Mouse (Mus musculus) lung, adult 2 months (tissue): Measurements from ENCODE around the gene Samd11. TPM values are rescaled to one million over a fixed set of nuclear protein-coding genes. Genes with fewer than 3 reads are reported as not detected.
A peak's percentile ranks its signal among the peaks of the same experiment; 100 is the strongest.

Source experiments
- DNase-seq: peaks from one replicate; pipeline ENCODE4 v3.0.0; 2022
- H3K4me1 ChIP-seq: fragments of 200-500 bp; 2 replicates; pipeline ENCODE4 v1.6.1; 2011; ENCODE audit warnings: low read length; ENCODE audit not compliant: control insufficient read depth, insufficient read depth
- H3K4me3 ChIP-seq: fragments of 200-500 bp; replicated peaks from 2 replicates; pipeline ENCODE3; 2011; ENCODE audit warnings: low read depth, mild to moderate bottlenecking, control low read depth, low read length; ENCODE audit errors: extremely low read depth
- CTCF ChIP-seq: fragments of 200-500 bp; IDR thresholded peaks from 2 replicates; pipeline ENCODE4 v1.5.1; 2011; ENCODE audit warnings: mild to moderate bottlenecking, low read length, control low read depth; ENCODE audit not compliant: insufficient read depth
- POLR2A ChIP-seq: fragments of 200-500 bp; IDR thresholded peaks from 2 replicates; pipeline ENCODE4 v1.6.1; 2011; ENCODE audit warnings: low read depth, mild to moderate bottlenecking, control low read depth, low read length, borderline replicate concordance; ENCODE audit errors: extremely low read depth
- WGBS: fragments of 180-500 bp; shearing (Covaris S2); methylation state at CpG from one replicate; pipeline ENCODE4 v1.1.7; 2018; 5-methylcytosine and 5-hydroxymethylcytosine counted together
- polyA plus RNA-seq: library from polyadenylated mRNA; depleted of rRNA; stranded (reverse); fragments of >200 nt; gene quantifications from 2 replicates; pipeline ENCODE4 v1.2.3, GENCODE M21; 2012

The Samd11 gene
- polyA plus RNA-seq, 1 experiment = 0.22 TPM

DNA sequence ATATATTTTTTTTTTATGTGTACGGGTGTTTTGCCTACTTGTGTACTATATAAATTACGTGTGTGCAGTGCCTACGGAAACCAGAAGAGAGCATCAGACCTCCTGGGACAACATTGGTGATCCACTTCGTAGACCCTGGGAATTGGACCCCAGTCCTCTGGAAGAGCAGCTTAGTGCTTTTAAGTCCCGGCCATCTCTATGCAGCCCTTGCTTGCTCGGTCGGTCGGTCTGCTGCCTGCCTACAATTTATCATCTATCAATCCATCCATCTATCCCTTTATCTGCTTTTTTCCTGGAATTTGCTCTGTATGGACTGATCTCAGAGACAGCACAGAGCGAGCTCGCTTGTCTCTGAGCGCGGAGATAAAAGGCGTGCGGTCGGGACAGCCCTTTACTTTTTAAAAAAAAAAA lies 20.1 kb downstream of the Samd11 start:
- no peak for DNase-seq
- TF ChIP-seq CTCF = no peak
- TF ChIP-seq POLR2A = no peak
- H3K4me3 ChIP-seq = peak overlapping the region; percentile 59
- WGBS = under 1% methylated on average over 15 of the region's 15 CpGs
- H3K4me1 ChIP-seq = peaks cover 6% of the 10 kb centered on the region

DNA sequence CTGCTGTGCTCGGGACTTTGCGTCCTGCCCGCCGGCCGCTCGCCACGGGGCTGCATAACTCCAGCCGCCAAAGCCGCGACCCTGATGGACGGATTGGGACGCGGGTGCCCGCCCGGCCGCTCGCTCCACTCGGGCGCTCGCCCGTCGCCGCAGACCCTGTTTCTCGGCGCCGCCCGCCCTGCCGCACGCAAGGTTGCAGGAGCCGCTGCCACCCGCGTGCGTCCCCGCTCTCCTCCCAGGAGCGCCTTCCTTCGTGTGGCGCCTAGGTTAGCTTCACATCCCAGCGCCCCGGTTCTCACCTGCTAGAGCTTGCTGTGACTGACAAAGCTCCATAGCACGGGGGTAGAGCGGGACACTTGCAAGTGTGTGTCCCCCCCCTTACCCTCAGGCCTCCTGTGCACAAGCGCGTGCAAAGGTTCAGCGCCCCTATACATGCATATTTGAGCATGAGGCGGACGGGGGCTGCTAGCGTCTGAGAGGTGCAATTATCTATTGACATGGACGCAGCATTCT lies 20.7 kb downstream of the Samd11 start, which contains the start of gene Plekhn1:
Gene Plekhn1 (minus strand): TSS at position 157 of the 513 bp plus-strand sequence.
- Histone ChIP-seq H3K4me1 (peaks cover 6% of the 10 kb centered on the region), H3K4me3 (peak within 1 kb of the TSS; percentile 83)
- TF ChIP-seq CTCF = no peak
- TF ChIP-seq POLR2A = peak; percentile 41; the same call in 1 of the 2 replicates
- peak; percentile 68 for DNase-seq
- under 1% methylated on average over 41 of the region's 48 CpGs for WGBS

DNA sequence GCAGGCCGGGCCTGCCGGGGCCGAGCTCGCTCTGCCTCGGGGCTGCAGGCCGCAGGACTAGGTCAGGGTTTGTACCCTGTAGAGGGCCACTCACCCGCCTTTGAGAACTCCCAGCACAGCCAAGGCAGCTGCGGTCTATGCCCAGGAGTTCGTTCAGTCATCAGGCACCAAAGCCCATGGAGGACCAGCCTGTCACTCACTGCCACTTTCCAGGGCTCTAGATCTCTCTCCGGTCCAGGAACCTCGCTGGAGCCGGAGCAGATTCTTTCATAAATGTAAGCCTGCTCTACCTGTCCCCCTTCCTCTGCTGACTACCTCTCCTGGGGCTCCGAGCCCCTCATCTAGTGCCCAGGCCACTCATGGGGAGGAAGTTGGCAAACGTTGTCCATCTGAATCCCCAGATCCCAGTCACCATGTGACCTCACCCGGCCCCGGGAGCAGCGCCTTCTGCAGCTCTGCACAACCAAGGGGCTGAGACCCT lies 21.4 kb downstream of the Samd11 start:
- H3K4me1 ChIP-seq = peaks cover 6% of the 10 kb centered on the region
- H3K4me3 ChIP-seq = peak overlapping the region; percentile 64
- TF ChIP-seq CTCF (no peak), POLR2A (no peak)
- peak; percentile 30 for DNase-seq
- 13% methylated on average over 17 of the region's 17 CpGs for WGBS

DNA sequence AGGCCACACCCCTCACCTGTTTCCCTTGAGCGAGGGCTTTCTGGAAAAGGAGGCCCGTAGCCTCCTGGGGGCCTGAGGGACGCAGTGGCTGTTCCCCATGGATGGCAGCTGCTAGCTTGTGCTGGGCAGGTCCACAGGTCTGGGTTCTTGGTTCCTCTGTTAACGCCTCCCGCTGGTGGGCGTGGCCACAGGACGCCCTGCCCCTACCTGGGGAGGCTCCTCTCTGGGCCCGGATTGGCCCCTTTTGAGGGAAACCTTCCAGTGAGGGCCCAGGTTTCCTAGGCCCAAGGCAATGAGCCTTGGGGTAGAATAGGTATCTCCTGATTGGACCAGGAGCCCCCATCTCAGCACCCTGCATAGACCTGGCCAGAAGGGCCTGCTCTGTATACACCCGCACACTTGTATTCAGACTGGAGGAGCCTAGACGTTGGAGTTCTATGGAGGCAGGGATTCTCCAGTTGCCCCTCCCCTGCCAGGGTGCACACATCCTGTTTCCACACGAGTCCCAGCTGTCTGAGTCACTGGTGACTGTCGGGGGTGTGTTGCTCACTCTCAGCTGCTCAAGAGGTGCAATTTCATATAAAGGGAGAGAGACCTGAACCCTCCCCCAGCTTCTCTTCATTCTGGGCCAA lies 26.9 kb downstream of the Samd11 start:
- Histone ChIP-seq H3K4me3 (peak overlapping the region; percentile 39), H3K4me1 (no peaks in the 10 kb centered on the region; the same call in 1 of the 2 replicates)
- peak; percentile 41 for DNase-seq
- TF ChIP-seq CTCF = no peak
- no peak for TF ChIP-seq POLR2A
- WGBS = 30% methylated on average over 12 of the region's 12 CpGs

DNA sequence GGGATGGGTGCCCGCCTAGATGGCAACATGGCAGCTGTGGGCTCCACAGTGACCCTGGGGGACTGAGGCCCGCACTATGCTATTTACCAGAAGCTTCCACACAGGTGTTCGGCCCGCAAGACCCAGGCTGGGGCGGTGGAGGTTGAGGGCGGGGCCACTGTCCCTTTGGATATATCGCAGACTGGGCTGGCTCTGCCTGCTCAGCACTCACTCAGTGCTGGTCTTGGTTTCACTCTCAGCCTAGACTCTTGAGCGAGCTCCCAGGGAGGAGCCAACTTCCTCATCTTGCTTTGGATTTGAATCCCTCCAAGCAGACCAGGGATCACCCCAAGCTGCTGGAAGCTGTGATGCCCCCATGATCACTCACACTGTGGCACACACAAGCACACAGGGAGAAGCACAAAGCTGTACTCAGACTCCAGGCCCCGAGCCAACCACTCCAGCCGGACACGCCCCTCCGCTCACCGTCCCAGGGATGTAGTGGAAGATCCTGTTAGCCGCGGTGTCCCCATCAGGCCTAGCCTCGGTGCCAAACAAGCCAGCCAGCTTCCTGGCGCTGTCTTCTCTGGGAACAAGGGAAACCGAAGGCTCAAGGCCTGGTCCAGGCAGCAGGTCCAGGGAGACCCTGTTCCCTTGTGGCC lies 27.6 kb downstream of the Samd11 start:
- WGBS = 36% methylated on average over 18 of the region's 18 CpGs
- no peak for TF ChIP-seq POLR2A
- no peak for TF ChIP-seq CTCF
- Histone ChIP-seq H3K4me1 (no peaks in the 10 kb centered on the region; the same call in 1 of the 2 replicates), H3K4me3 (peak overlapping the region; percentile 39)
- DNase-seq = peak; percentile 59

DNA sequence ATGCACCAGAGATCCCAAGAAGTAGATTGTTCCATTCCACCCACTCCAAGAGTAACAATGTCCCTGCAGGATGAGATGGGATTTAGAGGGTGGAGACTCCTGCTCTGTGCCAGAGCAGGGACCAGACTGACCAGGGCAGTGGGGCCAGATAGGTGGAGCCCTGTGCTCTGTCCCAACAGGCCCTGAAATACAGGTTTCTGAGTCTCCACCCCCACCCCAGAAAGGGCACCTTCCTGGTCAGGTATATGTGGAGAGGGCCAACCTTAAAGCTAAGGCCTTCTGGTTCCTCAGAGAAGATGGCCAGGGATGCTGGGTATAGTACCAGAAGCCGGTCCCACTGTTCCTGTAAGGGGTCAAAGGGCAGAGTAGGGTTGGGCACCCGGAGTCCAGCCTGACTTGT lies 31.2 kb downstream of the Samd11 start:
- no peak overlapping the region for H3K4me3 ChIP-seq
- no peak for TF ChIP-seq CTCF
- TF ChIP-seq POLR2A = no peak
- 84% methylated on average over 2 of the region's 2 CpGs for WGBS
- no peaks in the 10 kb centered on the region; the same call in 1 of the 2 replicates for H3K4me1 ChIP-seq
- DNase-seq = no peak

DNA sequence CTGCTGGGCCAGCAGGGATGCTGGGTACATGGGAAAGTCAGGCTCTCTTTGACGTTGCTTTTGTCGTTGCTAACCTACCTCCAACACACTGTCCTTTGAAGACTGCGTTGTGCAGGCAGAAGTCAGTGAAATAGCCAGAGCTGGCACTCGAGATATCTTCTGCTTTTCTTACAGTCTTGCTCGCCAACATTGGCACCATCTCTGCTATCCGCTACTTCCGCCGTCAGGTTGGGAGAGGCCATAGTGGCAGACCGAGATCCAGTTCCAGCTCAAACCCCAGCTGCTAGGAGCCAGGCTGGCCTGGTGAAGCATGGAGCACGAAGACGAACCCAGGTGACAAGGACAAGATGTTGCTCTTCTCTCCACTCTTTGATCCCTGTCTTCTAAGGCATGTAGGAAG lies 35.5 kb downstream of the Samd11 start:
- TF ChIP-seq POLR2A (no peak), CTCF (no peak)
- H3K4me3 ChIP-seq = no peak overlapping the region
- DNase-seq = no peak
- no peaks in the 10 kb centered on the region for H3K4me1 ChIP-seq
- 85% methylated on average over 11 of the region's 11 CpGs for WGBS

DNA sequence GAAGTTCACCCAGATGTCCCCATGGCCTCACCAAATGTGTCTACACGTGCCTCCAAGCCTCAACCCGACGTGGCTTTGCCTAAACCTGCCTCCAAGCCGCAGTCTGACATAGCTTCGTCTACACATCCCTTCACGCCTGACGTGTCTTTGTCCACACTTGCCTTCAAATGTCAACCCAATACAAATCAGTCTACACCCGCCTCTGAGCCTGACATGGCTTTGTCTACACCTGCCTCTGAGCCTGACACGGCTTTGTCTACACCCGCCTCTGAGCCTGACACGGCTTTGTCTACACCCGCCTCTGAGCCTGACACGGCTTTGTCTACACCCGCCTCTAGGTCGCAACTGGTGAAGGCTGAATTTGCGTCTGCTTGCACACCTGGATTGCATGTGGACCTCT lies 37.6 kb downstream of the Samd11 start:
- H3K4me3 ChIP-seq = no peak overlapping the region
- DNase-seq = no peak
- no peaks in the 10 kb centered on the region for H3K4me1 ChIP-seq
- no peak for TF ChIP-seq CTCF
- TF ChIP-seq POLR2A = no peak
- 78% methylated on average over 16 of the region's 16 CpGs for WGBS

DNA sequence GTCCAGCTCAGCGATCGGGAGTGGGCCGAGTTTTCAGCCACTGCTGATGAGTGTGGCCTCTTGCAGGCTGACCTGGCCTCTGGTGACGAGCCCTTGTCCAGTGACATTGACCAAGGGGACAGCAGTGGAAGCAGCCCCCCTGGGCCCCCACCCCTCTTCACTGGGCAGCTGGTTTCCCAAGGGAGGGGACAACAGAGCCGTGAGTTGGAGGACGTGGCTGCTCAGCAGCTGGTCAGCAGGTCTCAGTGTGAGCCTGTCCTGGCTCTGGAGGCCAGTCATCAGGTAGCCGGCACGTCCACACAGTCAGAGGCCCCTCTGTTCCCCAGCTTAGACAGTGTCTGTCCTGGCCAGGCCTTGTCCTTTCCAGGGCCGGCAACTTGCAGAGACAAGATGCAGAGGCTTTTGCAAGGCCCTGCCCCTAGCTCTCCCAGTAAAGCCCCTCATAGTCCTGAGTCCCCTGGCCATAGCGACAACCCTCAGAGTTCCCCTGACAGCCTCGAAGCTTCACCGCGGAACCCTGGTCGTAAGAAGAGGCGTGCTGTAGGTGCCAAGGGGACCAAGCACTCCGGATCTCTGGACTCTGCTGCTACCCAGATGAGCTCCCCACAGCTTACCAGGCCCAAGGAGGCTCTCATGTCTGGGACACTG lies 38.3 kb downstream of the Samd11 start:
- WGBS = 81% methylated on average over 16 of the region's 16 CpGs
- DNase-seq = no peak
- Histone ChIP-seq H3K4me3 (no peak overlapping the region), H3K4me1 (no peaks in the 10 kb centered on the region)
- TF ChIP-seq CTCF (no peak), POLR2A (no peak)

DNA sequence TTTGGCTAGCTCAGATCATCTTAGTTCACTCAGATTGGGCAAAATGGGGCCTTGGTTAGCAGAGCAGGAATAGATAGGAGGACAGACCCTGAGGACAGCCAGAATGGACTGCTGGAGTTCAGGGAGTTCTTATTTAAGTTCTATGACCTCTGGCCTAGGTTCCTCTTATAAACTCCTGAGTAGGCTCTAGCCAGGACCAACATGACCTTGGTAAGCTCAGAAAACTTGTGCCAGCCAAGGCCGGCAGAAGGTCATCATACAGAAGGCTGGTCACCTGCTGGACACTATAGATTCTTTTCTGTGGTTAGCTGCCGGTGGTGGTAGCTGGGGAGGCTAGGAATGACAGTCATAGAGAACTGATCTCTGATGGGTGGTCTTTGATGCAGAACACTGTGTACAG lies 39.3 kb downstream of the Samd11 start:
- TF ChIP-seq POLR2A (no peak), CTCF (no peak)
- no peaks in the 10 kb centered on the region for H3K4me1 ChIP-seq
- H3K4me3 ChIP-seq = no peak overlapping the region
- 86% methylated on average over 2 of the region's 2 CpGs for WGBS
- no peak for DNase-seq
